Mouse (Mus musculus) kidney, adult 2 months (tissue): ENCODE measurements around the gene Rbfox1. TPM values are rescaled to one million over a fixed set of nuclear protein-coding genes. Genes with fewer than 3 reads are reported as not detected.

Experiments used
- DNase-seq: peaks from one replicate; pipeline ENCODE4 v3.0.0; 2021
- H3K27ac ChIP-seq: fragments of 200-500 bp; 2 replicates; pipeline ENCODE4 v1.5.1; 2012; ENCODE audit warnings: low read depth, low read length, control low read depth, inconsistent platforms; ENCODE audit not compliant: insufficient read depth
- H3K27me3 ChIP-seq: fragments of 200-500 bp; replicated peaks from 2 replicates; pipeline ENCODE4 v1.6.1; 2012; ENCODE audit warnings: mild to moderate bottlenecking, moderate library complexity, low read length, inconsistent platforms; ENCODE audit not compliant: control insufficient read depth, insufficient read depth
- H3K36me3 ChIP-seq: fragments of 200-500 bp; 2 replicates; pipeline ENCODE4 v1.6.1; 2012; ENCODE audit warnings: mild to moderate bottlenecking, moderate library complexity, low read length, inconsistent platforms; ENCODE audit not compliant: control insufficient read depth, insufficient read depth
- H3K4me1 ChIP-seq: fragments of 200-500 bp; 2 replicates; pipeline ENCODE4 v1.6.1; 2011; ENCODE audit warnings: low read length; ENCODE audit not compliant: control insufficient read depth, insufficient read depth
- H3K4me3 ChIP-seq: fragments of 200-500 bp; 2 replicates; pipeline ENCODE4 v1.5.1; 2011; ENCODE audit warnings: mild to moderate bottlenecking, low read depth, low read length, control low read depth; ENCODE audit not compliant: insufficient read depth
- CTCF ChIP-seq: fragments of 200-500 bp; conservative IDR thresholded peaks from 2 replicates; pipeline ENCODE4 v1.5.1; 2011; ENCODE audit warnings: low read depth, mild to moderate bottlenecking, control low read depth, low read length, moderate library complexity, mixed read lengths; ENCODE audit not compliant: insufficient read depth, insufficient read length
- POLR2A ChIP-seq: fragments of 200-500 bp; IDR thresholded peaks from one replicate; pipeline ENCODE4 v1.6.1; 2011; ENCODE audit warnings: low read depth, low read length, control low read depth
- WGBS: fragments of 180-500 bp; shearing (Covaris S2); methylation state at CpG from one replicate; pipeline ENCODE4 v1.1.7; 2018; 5-methylcytosine and 5-hydroxymethylcytosine counted together
- polyA plus RNA-seq: library from polyadenylated mRNA; depleted of rRNA; stranded (reverse); fragments of >200 nt; gene quantifications from 2 replicates; pipeline ENCODE4 v1.2.3, GENCODE M21; 2012

Rbfox1 gene
- polyA plus RNA-seq, 1 experiment: 4.2 TPM

DNA sequence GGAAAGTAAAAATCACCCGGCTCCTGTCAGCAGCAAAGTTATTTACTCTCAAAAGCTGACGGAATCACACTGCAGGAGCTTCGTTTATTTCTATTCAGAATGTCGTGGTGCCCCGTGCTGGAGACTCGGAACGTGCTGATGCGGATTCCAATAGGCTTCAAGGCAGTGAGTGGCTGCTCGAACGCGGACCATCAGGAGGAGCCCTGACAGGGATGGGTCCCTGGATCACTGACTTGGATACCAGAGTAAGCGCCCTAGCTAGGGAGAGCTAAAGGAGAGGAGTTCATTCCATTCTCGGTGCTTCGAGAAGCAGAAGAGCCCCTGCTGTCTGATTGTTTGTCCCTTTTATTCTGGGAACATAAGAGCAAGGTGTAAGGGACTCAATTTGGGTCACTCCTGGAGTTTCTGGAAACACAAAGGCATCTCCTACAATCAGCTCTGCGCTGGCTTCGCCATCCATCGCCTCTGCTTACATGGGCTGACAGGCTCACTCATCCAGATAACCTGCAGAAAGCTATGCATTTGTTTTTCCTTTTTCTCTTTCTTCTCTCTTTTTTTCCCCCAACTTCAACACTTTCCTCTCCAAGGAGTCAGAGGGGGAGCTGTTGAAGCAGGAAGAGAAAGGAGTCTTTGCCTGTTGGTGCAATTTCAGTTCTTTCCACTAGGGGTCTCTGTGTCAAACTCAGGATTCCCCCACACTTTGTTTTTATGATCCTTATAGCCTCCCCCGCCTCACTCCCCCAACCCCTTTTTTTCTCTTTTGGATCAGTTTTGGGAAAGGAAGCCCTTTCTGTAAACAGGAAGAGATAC lies 1164.2 kb downstream of the Rbfox1 start:
- Histone ChIP-seq H3K36me3 (no peaks in the 10 kb centered on the region), H3K27ac (no peak overlapping the region), H3K4me1 (no peaks in the 10 kb centered on the region), H3K4me3 (no peak overlapping the region), H3K27me3 (no peaks in the 10 kb centered on the region)
- DNase-seq: peak; percentile 35
- 27% methylated on average over 18 of the region's 18 CpGs for WGBS
- TF ChIP-seq CTCF: peak; percentile 46
- TF ChIP-seq POLR2A: no peak

DNA sequence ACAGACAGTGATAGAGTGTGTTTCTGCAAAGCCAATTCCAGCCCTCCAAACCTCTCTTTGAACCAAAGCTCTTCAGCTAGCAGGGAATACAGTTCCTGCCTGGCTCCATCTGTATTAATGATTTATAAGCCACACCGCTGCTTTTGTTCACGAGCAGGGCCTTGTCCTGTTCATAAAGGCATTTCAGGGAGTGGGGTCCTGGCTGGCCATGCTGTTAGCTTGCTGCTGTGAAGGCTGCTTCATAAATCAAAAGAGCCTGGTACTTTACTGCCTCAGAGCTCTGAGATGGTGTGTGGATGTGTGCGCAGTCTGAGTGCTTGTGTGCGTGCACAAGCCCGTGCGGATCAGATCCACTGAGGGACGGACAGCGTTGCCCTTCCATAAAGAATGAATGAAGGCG lies 1165.8 kb downstream of the Rbfox1 start:
- no peaks in the 10 kb centered on the region for H3K36me3 ChIP-seq
- WGBS: 63% methylated on average over 9 of the region's 9 CpGs
- H3K4me3 ChIP-seq: no peak overlapping the region
- H3K27me3 ChIP-seq: no peaks in the 10 kb centered on the region
- H3K27ac ChIP-seq: no peak overlapping the region
- DNase-seq: no peak
- no peaks in the 10 kb centered on the region for H3K4me1 ChIP-seq
- TF ChIP-seq CTCF: no peak
- TF ChIP-seq POLR2A: no peak

DNA sequence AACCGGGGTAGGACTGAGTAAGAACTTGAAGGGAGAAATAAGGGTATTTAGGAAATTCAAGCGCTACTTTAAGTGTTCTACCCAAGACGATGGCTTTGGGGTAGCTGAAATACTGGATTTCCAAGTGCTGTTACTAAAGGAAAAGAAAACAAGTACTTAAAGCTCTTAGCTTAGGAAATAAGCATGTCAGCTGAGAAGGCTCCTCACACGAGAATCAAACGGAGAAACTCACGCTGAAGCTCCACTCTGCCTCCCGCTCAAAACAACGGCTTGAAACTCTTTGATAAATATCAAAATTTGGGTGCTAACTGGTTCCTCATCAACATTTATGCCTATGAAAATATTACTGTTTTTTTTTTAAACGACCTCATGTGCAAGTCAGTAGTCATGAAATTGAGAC lies 1166.8 kb downstream of the Rbfox1 start:
- no peaks in the 10 kb centered on the region for H3K4me1 ChIP-seq
- H3K27me3 ChIP-seq: no peaks in the 10 kb centered on the region
- no peak for DNase-seq
- no peak overlapping the region for H3K27ac ChIP-seq
- no peaks in the 10 kb centered on the region for H3K36me3 ChIP-seq
- no peak overlapping the region for H3K4me3 ChIP-seq
- 57% methylated on average over 9 of the region's 9 CpGs for WGBS
- TF ChIP-seq CTCF (no peak), POLR2A (no peak)

DNA sequence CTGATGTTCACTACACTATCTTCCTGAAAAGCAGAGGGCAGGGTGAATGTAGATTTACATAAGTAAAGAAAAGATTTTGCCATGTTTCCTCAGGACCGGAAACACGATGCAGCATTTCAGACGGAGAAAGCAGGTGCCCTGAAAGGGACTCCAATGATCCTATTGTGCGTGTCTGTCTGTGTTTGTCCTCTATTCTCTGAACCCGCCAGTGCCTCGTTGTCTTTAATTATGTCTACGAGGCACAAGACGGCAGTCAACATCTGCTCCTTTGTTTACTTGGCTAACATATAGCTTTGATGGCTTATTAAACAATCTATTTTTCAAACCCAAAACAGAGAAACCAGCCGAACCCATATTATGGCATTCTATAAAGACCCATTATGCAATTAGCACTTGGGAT lies 1167.3 kb downstream of the Rbfox1 start:
- Histone ChIP-seq H3K27me3 (no peaks in the 10 kb centered on the region), H3K4me3 (no peak overlapping the region), H3K4me1 (no peaks in the 10 kb centered on the region), H3K36me3 (no peaks in the 10 kb centered on the region), H3K27ac (no peak overlapping the region)
- TF ChIP-seq CTCF (no peak), POLR2A (no peak)
- no peak for DNase-seq
- WGBS: 51% methylated on average over 9 of the region's 9 CpGs

DNA sequence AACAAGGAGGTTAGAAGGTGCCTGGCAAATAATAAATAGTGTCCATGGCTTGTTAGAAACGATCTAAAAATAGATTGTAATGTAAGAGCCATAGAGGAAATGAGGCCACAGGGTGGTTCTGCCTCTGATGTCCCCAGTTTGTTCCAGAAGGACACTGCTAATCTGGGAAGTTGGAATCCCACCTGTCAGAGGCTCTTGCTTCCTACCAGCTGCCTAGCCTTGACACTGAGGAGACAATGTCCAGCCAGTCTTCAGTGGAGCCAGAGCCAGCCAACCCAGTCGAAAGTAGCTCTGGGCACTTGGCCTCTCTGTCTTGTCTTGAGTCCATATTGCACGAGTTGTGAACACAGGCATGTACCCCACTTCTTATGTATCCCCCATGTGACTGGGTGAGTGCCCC lies 1172.6 kb downstream of the Rbfox1 start:
- H3K36me3 ChIP-seq: no peaks in the 10 kb centered on the region
- no peak for DNase-seq
- no peak overlapping the region for H3K4me3 ChIP-seq
- no peak for TF ChIP-seq POLR2A
- TF ChIP-seq CTCF: no peak
- WGBS: 62% methylated on average over 3 of the region's 3 CpGs
- H3K27me3 ChIP-seq: no peaks in the 10 kb centered on the region
- H3K27ac ChIP-seq: no peak overlapping the region
- H3K4me1 ChIP-seq: no peaks in the 10 kb centered on the region

DNA sequence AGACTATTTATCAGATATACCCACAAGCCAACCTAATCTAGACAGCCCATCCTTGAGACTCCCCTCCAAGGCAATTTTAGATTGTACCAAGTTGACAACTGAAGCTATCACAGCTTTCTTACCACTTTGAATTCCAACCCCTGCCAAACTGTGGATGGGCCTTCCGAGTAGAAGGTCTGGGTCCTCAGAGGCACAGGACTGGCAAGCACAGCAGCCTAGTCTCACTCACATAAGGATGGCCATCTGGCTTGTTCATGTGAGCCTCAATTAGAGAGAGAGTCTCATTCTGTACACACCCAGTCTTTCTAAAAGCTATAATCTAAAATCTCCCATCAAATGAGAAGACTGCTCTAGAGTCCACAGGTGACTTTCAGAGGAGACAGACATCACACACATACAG lies 1173.4 kb downstream of the Rbfox1 start:
- TF ChIP-seq POLR2A: no peak
- H3K4me3 ChIP-seq: no peak overlapping the region
- 91% methylated on average over 1 of the region's 1 CpGs for WGBS
- DNase-seq: no peak
- H3K4me1 ChIP-seq: no peaks in the 10 kb centered on the region
- H3K36me3 ChIP-seq: no peaks in the 10 kb centered on the region
- no peak overlapping the region for H3K27ac ChIP-seq
- H3K27me3 ChIP-seq: no peaks in the 10 kb centered on the region

DNA sequence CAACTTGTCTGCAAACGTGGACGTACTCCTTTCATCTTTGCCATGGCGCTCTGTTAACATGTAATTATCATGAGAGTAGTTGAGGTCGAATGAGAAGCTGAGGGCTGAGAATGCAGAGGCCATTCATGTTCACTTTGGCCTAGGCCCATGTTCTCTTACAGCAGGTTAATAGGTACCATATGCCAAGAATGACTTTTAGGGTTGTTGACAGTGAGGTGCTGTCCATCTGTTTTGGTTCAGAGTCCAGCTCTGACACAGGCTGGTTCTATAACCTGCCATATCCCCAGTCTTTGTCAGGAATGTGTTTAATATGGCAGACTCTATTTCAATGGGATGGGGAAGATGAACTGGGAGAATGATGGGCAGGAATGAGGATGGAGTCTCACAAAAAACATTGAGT lies 1174.4 kb downstream of the Rbfox1 start:
- TF ChIP-seq POLR2A (no peak), CTCF (no peak)
- Histone ChIP-seq H3K4me1 (no peaks in the 10 kb centered on the region), H3K36me3 (no peaks in the 10 kb centered on the region), H3K4me3 (no peak overlapping the region), H3K27me3 (no peaks in the 10 kb centered on the region), H3K27ac (no peak overlapping the region)
- WGBS: 84% methylated on average over 4 of the region's 4 CpGs
- no peak for DNase-seq

DNA sequence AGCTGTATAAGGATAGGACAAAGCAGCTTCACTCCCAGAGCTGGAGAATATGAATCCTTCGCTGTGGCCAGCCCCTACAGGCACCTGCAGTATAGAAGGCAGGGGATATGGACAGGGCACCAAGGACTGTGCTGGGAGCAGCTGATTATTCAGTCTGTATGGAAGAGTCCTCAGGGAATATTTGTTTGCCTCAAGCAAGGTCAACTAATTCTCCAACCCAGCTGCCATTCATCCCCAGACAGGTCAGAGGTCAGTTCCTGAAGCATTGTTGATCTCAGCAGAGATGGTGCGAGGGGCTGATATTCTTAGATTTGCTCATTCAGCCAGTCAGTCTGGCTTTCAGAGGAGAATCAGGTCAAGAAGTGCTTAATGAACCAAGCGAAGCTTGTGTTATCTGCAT lies 1175.7 kb downstream of the Rbfox1 start:
- no peak for DNase-seq
- no peaks in the 10 kb centered on the region for H3K36me3 ChIP-seq
- H3K4me3 ChIP-seq: no peak overlapping the region
- WGBS: 61% methylated on average over 3 of the region's 3 CpGs
- H3K27me3 ChIP-seq: no peaks in the 10 kb centered on the region
- no peak overlapping the region for H3K27ac ChIP-seq
- TF ChIP-seq CTCF: no peak
- no peak for TF ChIP-seq POLR2A
- no peaks in the 10 kb centered on the region for H3K4me1 ChIP-seq
